Mouse (Mus musculus) layer of hippocampus, adult 18-20 months (tissue): Measurements from ENCODE around the gene Mtx1. TPM values are rescaled to one million over a fixed set of nuclear protein-coding genes. Genes with fewer than 3 reads are reported as not detected.
A peak's percentile ranks its signal among the peaks of the same experiment; 100 is the strongest.

Experiments
- DNase-seq, 2 experiments: peaks; one replicate each; pipeline ENCODE4 v3.0.0; 2022; ENCODE audit warnings: low spot score in 2 of 2
- total RNA-seq, 2 experiments: library from RNA; stranded (reverse); gene quantifications; 2 replicates each; pipeline ENCODE4 v1.2.3; 2021

Mtx1 gene
- total RNA-seq, 2 experiments from 2014 or later, result 84.9 to 91.6 TPM

GRCm38 (mm10) chr3:89215853-89216252, 11.0 kb downstream of the Mtx1 start:
- peak; percentile 71 to 92 for DNase-seq

GRCm38 (mm10) chr3:89214681-89215411, 12.0 kb downstream of the Mtx1 start, which contains the start of gene Thbs3:
TSS of gene Thbs3 (plus strand) at chr3:89215180.
- DNase-seq, result peak in 1 of 2 experiments; percentile 36

GRCm38 (mm10) chr3:89213803-89214530, 12.9 kb downstream of the Mtx1 start:
- peak; percentile 90 to 94 for DNase-seq

- no peak for DNase-seq
Observed at GRCm38 (mm10) chr3:89210731-89211130, 16.2 kb downstream of the Mtx1 start.

GRCm38 (mm10) chr3:89210162-89210561, 16.7 kb downstream of the Mtx1 start:
- DNase-seq, result no peak

GRCm38 (mm10) chr3:89209731-89210130, 17.2 kb downstream of the Mtx1 start:
- no peak for DNase-seq

GRCm38 (mm10) chr3:89208736-89209135, 18.2 kb downstream of the Mtx1 start:
- DNase-seq, result no peak

- no peak for DNase-seq
Observed at GRCm38 (mm10) chr3:89208075-89208657, 18.7 kb downstream of the Mtx1 start.

- no peak for DNase-seq
Observed at GRCm38 (mm10) chr3:89206695-89207094, 20.2 kb downstream of the Mtx1 start.

- DNase-seq, result no peak
Observed at GRCm38 (mm10) chr3:89206079-89206478, 20.8 kb downstream of the Mtx1 start.

- DNase-seq, result no peak
Observed at GRCm38 (mm10) chr3:89203142-89203514, 23.8 kb downstream of the Mtx1 start.

GRCm38 (mm10) chr3:89202253-89203141, 24.4 kb downstream of the Mtx1 start, which contains the start of gene Gba:
TSS of gene Gba (plus strand) at chr3:89202928.
- DNase-seq, result peak; percentile 71 to 94

- no peak for DNase-seq
Observed at GRCm38 (mm10) chr3:89199839-89200238, 27.0 kb downstream of the Mtx1 start.

- peak; percentile 77 to 87 for DNase-seq
Observed at GRCm38 (mm10) chr3:89195979-89196877, 30.7 kb downstream of the Mtx1 start.

- DNase-seq, result no peak
Observed at GRCm38 (mm10) chr3:89193853-89194252, 33.0 kb downstream of the Mtx1 start.

GRCm38 (mm10) chr3:89193351-89193750, 33.5 kb downstream of the Mtx1 start:
- DNase-seq, result no peak

GRCm38 (mm10) chr3:89190436-89190835, 36.5 kb downstream of the Mtx1 start:
- DNase-seq, result no peak

- DNase-seq, result no peak
Observed at GRCm38 (mm10) chr3:89188478-89188875, 38.4 kb downstream of the Mtx1 start.

GRCm38 (mm10) chr3:89187690-89188477, 39.0 kb downstream of the Mtx1 start:
- no peak for DNase-seq
